Mouse (Mus musculus): ENCODE results near the gene Dock9.

DNA sequence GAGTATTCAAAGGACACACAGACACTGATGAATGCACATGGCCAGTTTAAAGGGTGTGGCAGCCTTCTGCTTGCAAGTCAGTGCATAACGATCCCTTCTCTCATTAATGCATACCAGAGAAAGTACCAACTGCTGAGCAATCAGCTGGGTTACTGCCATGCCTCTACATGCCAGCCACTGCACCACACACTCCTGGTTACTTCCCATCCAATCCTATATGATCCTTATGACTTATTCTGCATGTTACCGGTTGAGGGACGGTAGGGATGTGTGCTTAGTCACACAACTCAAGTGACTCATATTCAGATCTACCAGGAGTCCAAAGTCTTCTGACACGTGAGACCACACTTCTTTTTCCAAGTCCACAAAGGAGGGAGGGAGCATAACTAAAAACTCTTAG, 186.5 kb downstream of the Dock9 start:
- no peak for TF ChIP-seq GATA1 (IDR thresholded peaks at IDR 0.05; ENCODE audit: low read length)
- TF ChIP-seq TAL1 (IDR thresholded peaks at IDR 0.05; ENCODE audit: low read length): no peak

All from erythroblast, embryonic 14.5 days (primary cell).